Mouse (Mus musculus) hindbrain, embryonic 10.5 days (tissue): ENCODE results near the gene Luzp2. TPM values are rescaled to one million over a fixed set of nuclear protein-coding genes. Genes with fewer than 3 reads are reported as not detected.

ENCODE experiments used
- DNase-seq: peaks from one replicate; pipeline ENCODE4 v3.0.0-alpha.2; 2017; ENCODE audit warnings: low spot score
- H3K27ac ChIP-seq: fragments of 300-500 bp; sonication (generic); 2 replicates; pipeline ENCODE4 v1.5.1; 2016; ENCODE audit warnings: mild to moderate bottlenecking, moderate library complexity
- H3K27me3 ChIP-seq: fragments of 300-500 bp; sonication (generic); 2 replicates; pipeline ENCODE4 v1.6.1; 2016; ENCODE audit warnings: mild to moderate bottlenecking; ENCODE audit not compliant: poor library complexity, insufficient read depth, severe bottlenecking
- H3K36me3 ChIP-seq: fragments of 300-500 bp; sonication (generic); 2 replicates; pipeline ENCODE4 v1.6.1; 2016; ENCODE audit warnings: mild to moderate bottlenecking, moderate library complexity
- H3K4me1 ChIP-seq: fragments of 300-500 bp; sonication (generic); replicated peaks from 2 replicates; pipeline ENCODE4 v1.6.1; 2016; ENCODE audit warnings: mild to moderate bottlenecking
- H3K4me3 ChIP-seq: fragments of 300-500 bp; sonication (generic); 2 replicates; pipeline ENCODE4 v1.5.1; 2016; ENCODE audit warnings: mild to moderate bottlenecking, moderate library complexity
- H3K9me3 ChIP-seq: fragments of 300-500 bp; sonication (generic); 2 replicates; pipeline ENCODE4 v1.6.1; 2016; ENCODE audit warnings: mild to moderate bottlenecking, moderate library complexity
- WGBS: fragments of 180-500 bp; shearing (Covaris S2); methylation state at CpG from one replicate; pipeline ENCODE4 v1.1.7; 2016; 5-methylcytosine and 5-hydroxymethylcytosine counted together
- polyA plus RNA-seq: library from polyadenylated mRNA; unstranded; fragments of >200 nt; fragmentation: Nextera tagmentation; extraction: Ambion mirVana; gene quantifications from 2 replicates; pipeline ENCODE4 v1.2.1, GENCODE M21; 2016

Luzp2 gene
- polyA plus RNA-seq, result 0.81 and 1.4 TPM in 2 replicates

DNA sequence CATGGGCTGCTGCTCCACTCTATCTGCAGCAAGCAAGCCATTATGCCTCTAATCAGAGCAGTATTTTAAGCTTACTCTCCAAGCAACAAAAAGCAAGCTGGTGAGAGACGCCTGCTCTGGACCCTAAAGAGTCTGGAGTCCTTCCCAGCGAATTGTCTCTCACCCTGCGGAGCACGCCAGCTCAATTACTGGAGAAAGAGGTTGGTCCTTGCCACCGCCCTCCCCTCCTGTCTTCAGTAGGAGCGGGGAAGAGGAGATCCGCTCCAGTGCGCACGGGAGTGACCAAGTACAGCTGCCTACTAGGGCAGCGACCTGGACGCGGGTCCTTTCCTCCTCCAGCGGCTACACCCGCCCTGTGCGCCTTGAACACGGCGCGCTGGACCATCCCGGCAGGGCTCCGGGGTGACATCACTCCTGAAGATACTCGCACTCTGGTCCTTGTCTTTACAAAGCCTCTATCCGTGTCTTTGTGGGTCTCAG lies at the start of gene Luzp2:
TSS of gene Luzp2 (plus strand) at position 127 of the 480 bp plus-strand sequence.
- under 1% methylated on average over 22 of the region's 22 CpGs for WGBS
- H3K36me3 ChIP-seq, result no peaks in the 10 kb centered on the region
- DNase-seq, result peak; percentile 66
- peak within 1 kb of the TSS; percentile 78 for H3K27ac ChIP-seq
- peak within 1 kb of the TSS; percentile 62 for H3K4me3 ChIP-seq
- peaks cover 17% of the 10 kb centered on the region for H3K27me3 ChIP-seq
- H3K9me3 ChIP-seq, result no peaks in the 10 kb centered on the region
- H3K4me1 ChIP-seq, result peaks cover 7% of the 10 kb centered on the region; the same call in 1 of the 2 replicates

DNA sequence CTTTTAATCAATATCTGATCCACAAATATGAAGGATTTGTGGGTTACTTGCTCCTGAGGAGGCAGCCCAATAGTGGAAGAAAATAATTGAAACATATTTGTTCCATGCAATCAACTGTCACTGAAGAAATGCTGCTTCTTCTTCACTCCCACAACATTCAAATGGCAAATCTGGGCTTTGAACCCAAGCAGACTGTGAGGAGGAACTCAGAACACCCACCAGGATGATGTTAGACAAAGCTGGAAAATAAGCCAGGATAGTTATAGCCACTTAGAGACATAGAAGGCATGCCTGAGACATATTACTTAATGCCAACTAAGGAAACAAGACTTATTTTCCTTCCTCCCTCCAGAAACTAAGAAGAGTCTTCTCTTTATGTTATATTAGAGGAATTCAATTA lies 47.8 kb upstream of the Luzp2 start:
- Histone ChIP-seq H3K36me3 (no peaks in the 10 kb centered on the region), H3K4me1 (no peaks in the 10 kb centered on the region), H3K27ac (no peak overlapping the region), H3K9me3 (no peaks in the 10 kb centered on the region), H3K4me3 (no peak overlapping the region), H3K27me3 (no peaks in the 10 kb centered on the region)
- DNase-seq, result no peak

DNA sequence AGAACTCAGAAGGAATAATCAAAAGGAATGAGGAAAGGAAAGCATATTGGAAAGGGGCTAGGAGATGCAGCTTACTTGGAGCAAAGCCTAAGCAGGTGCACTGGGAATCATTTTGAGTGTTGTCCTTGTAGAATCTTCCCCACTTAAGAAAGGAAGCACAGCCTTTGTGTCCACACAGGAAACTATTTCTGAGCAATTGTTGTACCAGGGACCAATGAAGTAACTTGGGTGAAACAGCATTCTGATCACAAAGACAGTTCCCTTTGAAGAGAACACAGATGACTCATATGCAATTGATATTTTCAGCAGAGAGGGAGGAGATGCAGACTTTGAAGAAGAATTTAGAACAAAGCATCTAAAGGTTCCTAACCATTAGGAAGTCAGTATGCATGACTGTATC lies 16.7 kb upstream of the Luzp2 start:
- no peak for DNase-seq
- Histone ChIP-seq H3K4me3 (no peak overlapping the region), H3K4me1 (no peaks in the 10 kb centered on the region), H3K27me3 (no peaks in the 10 kb centered on the region), H3K9me3 (no peaks in the 10 kb centered on the region), H3K36me3 (no peaks in the 10 kb centered on the region), H3K27ac (no peak overlapping the region)

DNA sequence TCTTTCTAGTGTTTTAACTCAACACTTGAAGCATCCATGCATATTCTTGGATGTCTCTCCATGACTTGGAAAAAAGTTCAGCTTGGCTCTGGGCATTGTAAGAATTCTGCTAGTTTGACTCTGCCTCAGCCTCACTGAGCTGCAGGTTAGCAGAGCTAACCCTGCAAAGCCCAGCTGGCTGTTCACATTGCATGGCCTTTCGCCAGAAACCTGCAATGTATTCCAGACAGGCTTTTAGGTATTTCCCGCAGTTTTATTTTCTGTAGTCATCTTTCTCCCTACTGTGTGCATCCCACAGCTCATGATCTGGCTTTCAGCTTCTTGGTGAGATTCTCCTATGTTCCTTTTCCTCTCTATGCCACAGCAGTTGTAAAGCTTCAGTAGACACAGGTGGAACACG lies 6.5 kb upstream of the Luzp2 start:
- WGBS, result 87% methylated on average over 3 of the region's 3 CpGs
- Histone ChIP-seq H3K4me3 (no peak overlapping the region), H3K27me3 (no peaks in the 10 kb centered on the region), H3K9me3 (no peaks in the 10 kb centered on the region), H3K36me3 (no peaks in the 10 kb centered on the region), H3K27ac (no peak overlapping the region), H3K4me1 (no peaks in the 10 kb centered on the region)
- DNase-seq, result no peak

DNA sequence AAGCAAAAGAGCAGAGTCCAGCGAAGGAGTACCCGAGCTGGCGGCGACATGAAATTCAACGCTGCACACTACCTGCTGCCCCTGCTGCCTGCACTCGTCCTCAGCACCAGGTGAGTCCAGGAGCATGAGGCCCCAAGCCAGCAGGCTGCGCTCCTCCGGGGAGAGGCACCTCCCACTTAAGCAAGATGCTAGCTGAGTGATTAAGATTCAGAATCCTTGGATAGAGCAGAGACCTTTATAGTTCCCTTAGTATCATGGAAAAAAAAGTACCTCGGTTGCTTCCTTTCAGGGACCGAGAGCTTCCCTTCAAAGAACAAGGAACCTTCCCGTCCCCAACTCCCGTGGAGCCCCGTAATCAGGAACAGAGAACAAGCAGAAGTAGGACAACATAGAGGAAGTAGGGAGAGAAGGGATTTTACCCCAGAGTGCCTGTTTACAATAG lies 634 bp downstream of the Luzp2 start:
- peaks cover 17% of the 10 kb centered on the region for H3K27me3 ChIP-seq
- DNase-seq, result no peak
- peak overlapping the region; percentile 78 for H3K27ac ChIP-seq
- no peaks in the 10 kb centered on the region for H3K36me3 ChIP-seq
- 4% methylated on average over 13 of the region's 13 CpGs for WGBS
- H3K4me3 ChIP-seq, result peak overlapping the region; percentile 62
- H3K4me1 ChIP-seq, result peaks cover 7% of the 10 kb centered on the region; the same call in 1 of the 2 replicates
- H3K9me3 ChIP-seq, result no peaks in the 10 kb centered on the region

DNA sequence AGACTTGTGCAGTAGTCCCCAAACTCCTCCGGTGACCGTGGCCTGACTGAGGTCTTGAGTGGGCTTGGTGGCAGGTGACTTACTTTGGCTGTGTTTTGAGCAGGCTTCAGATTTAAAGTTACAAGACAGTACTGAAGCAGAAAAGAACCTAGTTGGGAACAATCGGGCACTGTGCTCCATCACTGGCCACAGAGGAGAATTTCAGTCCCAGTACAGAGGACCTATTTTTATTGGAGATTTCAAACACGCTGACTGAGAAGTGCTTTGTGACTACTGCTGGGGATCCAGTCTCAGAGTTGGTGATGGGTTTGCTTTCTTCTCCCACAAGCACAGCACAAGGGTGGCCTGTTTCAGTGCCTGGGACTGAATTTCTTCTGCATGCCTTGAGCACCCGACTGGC lies 1.1 kb downstream of the Luzp2 start:
- H3K9me3 ChIP-seq, result no peaks in the 10 kb centered on the region
- H3K36me3 ChIP-seq, result no peaks in the 10 kb centered on the region
- H3K27ac ChIP-seq, result no peak overlapping the region
- 66% methylated on average over 5 of the region's 5 CpGs for WGBS
- H3K4me1 ChIP-seq, result peaks cover 7% of the 10 kb centered on the region; the same call in 1 of the 2 replicates
- peak overlapping the region; percentile 62 for H3K4me3 ChIP-seq
- DNase-seq, result peak; percentile 11
- peaks cover 17% of the 10 kb centered on the region for H3K27me3 ChIP-seq

DNA sequence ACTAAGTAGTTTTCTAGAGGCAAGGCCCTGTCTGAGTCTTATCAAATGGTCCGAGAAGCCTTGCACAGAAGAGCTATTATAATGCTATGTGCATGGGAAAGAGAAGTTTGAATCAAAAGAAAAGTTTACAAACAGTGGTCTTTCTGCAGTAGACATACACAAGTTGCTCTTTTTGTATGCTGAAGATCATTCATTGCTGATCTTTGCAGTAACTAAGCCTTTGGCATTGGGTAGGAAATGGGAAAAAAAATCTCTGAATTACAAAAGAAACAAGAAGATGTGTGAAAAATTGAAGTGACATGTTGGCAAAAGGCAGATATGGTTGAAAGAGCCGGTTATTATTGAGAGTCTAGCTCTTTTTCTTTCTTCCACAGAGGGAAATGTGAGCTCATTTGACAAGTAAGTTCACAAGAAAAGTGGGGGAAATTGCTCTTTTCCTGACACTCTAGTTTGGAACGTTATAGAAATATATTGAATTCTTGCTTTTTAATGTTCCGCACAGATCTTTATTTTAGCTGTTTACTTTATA lies 7.6 kb downstream of the Luzp2 start:
- no peak overlapping the region for H3K27ac ChIP-seq
- DNase-seq, result no peak
- H3K4me1 ChIP-seq, result no peaks in the 10 kb centered on the region
- no peaks in the 10 kb centered on the region for H3K9me3 ChIP-seq
- WGBS, result 79% methylated on average over 4 of the region's 4 CpGs
- H3K36me3 ChIP-seq, result no peaks in the 10 kb centered on the region
- no peaks in the 10 kb centered on the region for H3K27me3 ChIP-seq
- H3K4me3 ChIP-seq, result no peak overlapping the region

DNA sequence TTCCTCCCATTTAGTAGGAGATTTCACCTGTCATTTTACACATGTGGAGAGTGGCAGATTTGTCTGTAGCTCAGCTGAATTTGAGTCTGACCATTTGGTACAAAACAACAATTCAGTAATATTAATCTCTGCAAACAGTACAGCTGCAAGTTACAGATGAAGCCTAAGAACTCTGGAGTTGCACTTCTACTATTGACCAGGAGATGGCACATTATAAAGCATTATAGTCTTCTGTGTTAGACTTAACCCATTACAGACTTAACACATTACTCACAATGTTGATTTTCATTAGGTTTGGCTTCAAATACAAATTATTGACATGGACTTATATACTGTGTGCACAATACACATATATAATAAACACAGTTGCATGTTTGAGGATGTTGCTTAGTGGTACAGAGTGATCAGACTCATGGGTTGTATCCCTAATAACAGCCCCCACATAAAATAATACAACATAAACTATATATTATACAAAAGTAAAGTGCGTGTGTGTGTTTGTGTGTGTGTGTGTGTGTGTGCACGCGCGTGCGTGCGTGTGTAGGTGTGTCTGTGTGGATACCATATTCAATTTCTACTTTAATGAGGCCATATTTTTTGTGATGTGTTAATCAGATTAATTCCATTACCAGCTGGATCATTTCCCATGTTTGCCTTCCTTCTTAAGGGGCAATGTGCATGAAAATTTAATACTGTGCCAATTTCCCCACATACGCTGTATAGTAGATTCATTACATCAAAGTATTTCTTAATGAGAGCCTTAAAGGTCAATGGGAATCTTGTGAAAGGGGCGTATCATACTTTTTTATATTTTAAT lies 10.8 kb downstream of the Luzp2 start:
- Histone ChIP-seq H3K4me3 (no peak overlapping the region), H3K27ac (no peak overlapping the region), H3K27me3 (no peaks in the 10 kb centered on the region), H3K9me3 (no peaks in the 10 kb centered on the region), H3K36me3 (no peaks in the 10 kb centered on the region), H3K4me1 (no peaks in the 10 kb centered on the region)
- no peak for DNase-seq
- 85% methylated on average over 8 of the region's 8 CpGs for WGBS

DNA sequence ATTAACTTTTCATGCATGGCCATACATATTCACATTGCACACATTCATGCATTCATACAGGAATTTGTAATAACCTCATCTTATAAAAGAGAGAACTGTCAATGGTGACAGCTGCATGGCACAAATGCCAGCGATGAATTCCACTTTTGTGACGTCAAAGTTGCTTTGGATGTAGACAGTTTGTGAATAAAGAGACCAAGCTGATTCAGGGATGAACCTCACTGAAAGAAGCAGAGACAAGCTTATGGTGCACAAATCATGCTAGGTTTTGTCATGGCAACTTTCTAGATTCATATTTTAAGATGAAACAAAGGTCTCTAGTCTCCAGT lies 11.4 kb downstream of the Luzp2 start:
- Histone ChIP-seq H3K4me3 (no peak overlapping the region), H3K27me3 (no peaks in the 10 kb centered on the region), H3K27ac (no peak overlapping the region), H3K9me3 (no peaks in the 10 kb centered on the region), H3K4me1 (no peaks in the 10 kb centered on the region), H3K36me3 (no peaks in the 10 kb centered on the region)
- 91% methylated on average over 2 of the region's 2 CpGs for WGBS
- no peak for DNase-seq

DNA sequence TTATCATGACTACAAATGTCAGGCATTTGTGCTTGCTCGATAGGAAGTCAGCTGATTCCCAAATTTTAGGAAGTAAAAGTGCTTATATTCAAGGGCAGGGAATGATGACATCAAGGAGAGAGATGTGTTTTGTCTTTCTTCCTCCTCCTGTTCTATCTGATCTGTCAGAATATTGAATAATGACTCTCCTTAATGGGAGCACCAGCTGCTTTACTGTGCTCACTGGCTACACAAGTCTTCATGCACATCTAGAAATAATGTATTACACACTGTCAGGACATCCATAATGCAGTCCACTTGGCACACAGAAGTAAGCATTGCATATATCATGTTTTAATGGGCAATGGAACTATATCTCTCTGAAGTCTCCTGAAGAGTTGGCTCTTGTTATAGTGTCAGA lies 17.6 kb downstream of the Luzp2 start:
- Histone ChIP-seq H3K27ac (no peak overlapping the region), H3K36me3 (no peaks in the 10 kb centered on the region), H3K4me1 (no peaks in the 10 kb centered on the region), H3K4me3 (no peak overlapping the region), H3K27me3 (no peaks in the 10 kb centered on the region), H3K9me3 (no peaks in the 10 kb centered on the region)
- WGBS, result 81% methylated on average over 1 of the region's 1 CpGs
- no peak for DNase-seq

DNA sequence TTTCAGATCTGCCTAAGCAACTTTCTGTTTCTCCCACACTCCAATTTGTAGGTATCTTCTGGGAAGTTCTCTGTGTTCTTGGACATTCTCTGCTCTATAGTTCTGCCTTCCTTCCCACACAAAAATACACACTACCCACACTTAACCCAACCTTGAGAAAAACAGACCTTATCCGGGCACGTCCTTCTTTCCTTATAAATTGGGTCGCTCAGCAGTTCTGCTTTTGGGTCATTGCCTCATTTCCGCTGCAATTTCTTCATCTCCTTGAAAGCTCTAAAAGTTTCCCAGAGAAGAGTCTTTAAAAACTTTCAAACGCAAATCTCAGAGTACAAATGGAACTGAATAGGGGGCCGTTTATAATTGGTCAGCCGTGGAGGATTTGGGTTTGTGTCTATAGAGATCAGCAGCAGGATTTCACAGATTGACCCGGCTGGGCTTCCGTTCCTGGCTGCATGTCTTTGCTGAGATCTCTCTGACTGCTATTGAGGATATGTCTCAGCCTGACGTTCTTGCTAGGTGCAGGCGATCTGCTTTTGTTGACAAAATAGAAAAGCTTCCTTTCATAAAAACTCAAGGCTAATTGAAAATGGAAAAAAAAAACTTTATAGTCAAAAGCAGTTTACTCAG lies 26.0 kb downstream of the Luzp2 start:
- 66% methylated on average over 11 of the region's 11 CpGs for WGBS
- H3K4me3 ChIP-seq, result no peak overlapping the region
- H3K27ac ChIP-seq, result no peak overlapping the region
- H3K4me1 ChIP-seq, result no peaks in the 10 kb centered on the region
- DNase-seq, result no peak
- no peaks in the 10 kb centered on the region for H3K36me3 ChIP-seq
- no peaks in the 10 kb centered on the region for H3K9me3 ChIP-seq
- H3K27me3 ChIP-seq, result no peaks in the 10 kb centered on the region

DNA sequence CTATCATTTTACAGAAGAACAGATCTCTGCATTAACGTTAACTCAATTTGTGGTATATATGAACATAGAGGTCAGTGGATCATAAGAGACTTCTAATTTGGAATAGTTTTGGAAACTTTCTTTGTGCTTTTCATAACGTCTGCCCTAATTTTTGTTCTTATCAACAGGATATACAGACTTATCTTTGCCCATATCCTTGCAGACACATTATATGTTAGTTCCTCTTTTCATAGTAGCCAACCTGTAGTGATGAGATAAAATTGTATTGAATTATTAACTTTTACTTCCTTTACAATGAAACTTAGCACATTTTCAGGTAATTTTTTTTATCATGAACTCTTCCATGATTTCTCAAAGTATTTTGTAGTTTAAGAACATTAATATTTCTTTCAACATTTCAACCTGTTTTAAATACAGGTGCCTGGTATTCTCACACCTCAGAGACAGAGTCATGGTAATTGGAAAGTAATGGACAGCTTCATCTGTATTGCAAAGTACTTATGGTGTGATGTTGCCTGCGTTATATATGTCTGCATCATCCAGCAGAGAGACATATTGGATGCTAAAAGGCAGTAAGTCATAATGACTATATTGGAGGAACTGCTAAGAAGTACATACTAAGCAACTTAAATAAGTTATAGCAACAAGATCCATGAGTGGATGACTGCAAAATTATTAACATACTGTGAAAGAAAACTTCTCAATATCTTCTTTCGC lies 43.8 kb downstream of the Luzp2 start:
- no peak overlapping the region for H3K27ac ChIP-seq
- no peaks in the 10 kb centered on the region for H3K27me3 ChIP-seq
- no peaks in the 10 kb centered on the region for H3K36me3 ChIP-seq
- 90% methylated on average over 4 of the region's 4 CpGs for WGBS
- no peaks in the 10 kb centered on the region for H3K9me3 ChIP-seq
- no peak overlapping the region for H3K4me3 ChIP-seq
- H3K4me1 ChIP-seq, result no peaks in the 10 kb centered on the region
- DNase-seq, result no peak
